ENCODE assay signal across 22 mouse cellular contexts in genomic region chr14:77319396-77319795, GRCm38 (mm10).
"Had no signal": no experiment of that assay in that cellular context is flagged by ENCODE, and none has a peak within 500 bp of the region (broad histone marks: within the 10 kb centered on the region; RNA-seq: fewer than 3 reads in every experiment).

No protein-coding gene starts in this region.

- H3K9ac ChIP-seq: kidney, embryonic 15.5 days; limb, embryonic 13.5 days; liver, embryonic 13.5 days; lung, embryonic 15.5 days; midbrain, embryonic 13.5 days; neural tube, embryonic 13.5 days; stomach, embryonic 15.5 days had no signal

- H3K4me2 ChIP-seq: kidney, embryonic 15.5 days; limb, embryonic 13.5 days; liver, embryonic 13.5 days; lung, embryonic 15.5 days; midbrain, embryonic 13.5 days; neural tube, embryonic 13.5 days; stomach, embryonic 15.5 days had no signal

- H3K9me3 ChIP-seq: kidney, embryonic 15.5 days; limb, embryonic 10.5 days; limb, embryonic 13.5 days; liver, embryonic 13.5 days; lung, embryonic 15.5 days; megakaryocyte, embryonic 14.5 days; midbrain, embryonic 10.5 days; midbrain, embryonic 13.5 days; neural tube, embryonic 13.5 days; stomach, embryonic 15.5 days had no signal

- H3K27ac ChIP-seq: kidney, embryonic 15.5 days; limb, embryonic 10.5 days; limb, embryonic 13.5 days; liver, embryonic 13.5 days; lung, embryonic 15.5 days; midbrain, embryonic 10.5 days; midbrain, embryonic 13.5 days; neural tube, embryonic 13.5 days; stomach, embryonic 15.5 days had no signal

- H3K4me3 ChIP-seq: kidney, embryonic 15.5 days; limb, embryonic 10.5 days; limb, embryonic 13.5 days; liver, embryonic 13.5 days; lung, embryonic 15.5 days; megakaryocyte, embryonic 14.5 days; midbrain, embryonic 10.5 days; midbrain, embryonic 13.5 days; myocyte; neural tube, embryonic 13.5 days; stomach, embryonic 15.5 days had no signal

- H3K27me3 ChIP-seq: kidney, embryonic 15.5 days; limb, embryonic 13.5 days; liver, embryonic 13.5 days; lung, embryonic 15.5 days; midbrain, embryonic 13.5 days; neural tube, embryonic 13.5 days; stomach, embryonic 15.5 days had no signal

- H3K4me1 ChIP-seq: kidney, embryonic 15.5 days; limb, embryonic 10.5 days; limb, embryonic 13.5 days; liver, embryonic 13.5 days; lung, embryonic 15.5 days; megakaryocyte, embryonic 14.5 days; midbrain, embryonic 10.5 days; midbrain, embryonic 13.5 days; neural tube, embryonic 13.5 days; stomach, embryonic 15.5 days had no signal

- ATAC-seq: midbrain, embryonic 13.5 days; midbrain, embryonic 16.5 days had no signal

- H3K36me3 ChIP-seq: kidney, embryonic 15.5 days; limb, embryonic 10.5 days; limb, embryonic 13.5 days; liver, embryonic 13.5 days; lung, embryonic 15.5 days; midbrain, embryonic 10.5 days; midbrain, embryonic 13.5 days; neural tube, embryonic 13.5 days; stomach, embryonic 15.5 days had no signal

- DNase-seq: kidney, adult 11 months; kidney, adult 8-10 months; kidney, postnatal 10 days; kidney, postnatal 36 days; layer of hippocampus, adult 9-11 months; liver; liver, embryonic 13.5 days; retina, postnatal 1 day; right cerebral cortex, postnatal 25 days; spleen, adult 18-20 months; thymus, postnatal 25 days had no signal
